Mouse (Mus musculus): ENCODE measurements around the gene A730071L15Rik.

Gene A730071L15Rik

DNA sequence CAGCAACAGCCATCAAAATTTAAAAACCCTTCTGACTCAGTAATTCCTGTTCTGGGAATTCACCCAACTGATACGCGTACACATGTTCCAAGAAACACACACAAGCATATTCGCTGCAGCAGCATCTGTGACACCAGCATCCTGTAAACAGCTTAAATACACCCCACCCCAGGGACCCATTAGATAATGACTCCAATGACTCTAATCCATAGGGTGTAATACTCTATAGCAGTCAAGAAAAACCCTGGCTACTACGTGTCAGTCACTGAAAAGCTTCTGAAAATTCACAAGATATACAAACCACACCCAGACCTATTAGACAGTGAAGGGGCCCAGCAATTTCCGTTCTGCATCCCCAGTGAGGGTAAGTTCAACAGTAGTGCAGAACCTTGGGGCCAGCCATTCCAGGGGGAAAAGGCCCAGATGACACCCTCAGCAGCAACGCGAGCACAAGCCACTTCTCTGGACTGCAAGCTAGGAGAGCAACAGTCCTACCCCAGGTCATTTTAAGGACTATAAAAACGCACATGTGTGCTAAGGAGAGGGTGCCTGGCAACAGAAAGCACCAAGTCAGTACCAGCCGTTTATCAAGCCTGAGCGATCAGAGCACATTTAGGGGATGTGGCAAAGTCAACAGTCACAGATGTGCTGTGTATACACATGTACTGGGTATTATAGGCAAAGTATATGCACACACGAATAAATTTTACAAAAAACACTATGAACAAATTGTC, 15.5 kb upstream of the A730071L15Rik start:
- no peak for DNase-seq

DNA sequence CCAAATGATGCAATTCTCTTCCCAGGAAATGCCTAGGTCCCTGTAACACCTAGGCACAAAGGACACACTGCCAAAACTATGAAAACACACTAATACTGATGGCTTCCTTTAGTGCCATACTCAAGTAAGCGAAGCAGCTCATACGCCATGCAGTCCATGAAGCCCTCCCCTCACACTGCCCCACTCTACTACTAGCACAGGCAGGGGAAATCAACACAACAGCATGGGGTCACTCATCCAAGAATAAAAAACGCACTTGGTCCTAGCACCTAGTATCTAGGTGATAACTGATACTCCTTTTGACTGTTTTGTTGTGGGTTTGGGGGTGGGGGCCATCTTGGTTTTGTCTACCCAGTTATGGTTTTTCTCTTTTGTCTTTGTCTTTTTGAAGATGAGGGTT, 12.4 kb upstream of the A730071L15Rik start:
- no peak for DNase-seq

DNA sequence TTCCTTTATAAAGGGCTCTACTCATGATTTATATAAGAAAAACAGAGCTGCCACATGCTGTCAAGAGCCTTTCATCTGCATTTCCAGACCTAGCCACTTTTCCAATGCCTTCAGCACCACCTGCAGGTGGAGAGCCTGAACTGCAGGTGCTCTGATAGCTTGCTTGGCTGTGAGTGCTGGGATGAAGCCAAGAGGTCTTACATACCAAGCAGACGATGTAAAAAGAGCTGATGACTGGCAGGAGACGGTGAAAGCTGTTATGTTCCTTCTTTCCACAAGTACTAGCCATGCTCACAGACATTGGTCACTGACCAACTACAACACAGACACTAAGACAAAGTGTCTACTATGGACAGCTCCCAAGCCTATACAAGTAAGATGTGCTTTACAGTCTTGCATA, 12.0 kb upstream of the A730071L15Rik start:
- DNase-seq: peak; percentile 98

DNA sequence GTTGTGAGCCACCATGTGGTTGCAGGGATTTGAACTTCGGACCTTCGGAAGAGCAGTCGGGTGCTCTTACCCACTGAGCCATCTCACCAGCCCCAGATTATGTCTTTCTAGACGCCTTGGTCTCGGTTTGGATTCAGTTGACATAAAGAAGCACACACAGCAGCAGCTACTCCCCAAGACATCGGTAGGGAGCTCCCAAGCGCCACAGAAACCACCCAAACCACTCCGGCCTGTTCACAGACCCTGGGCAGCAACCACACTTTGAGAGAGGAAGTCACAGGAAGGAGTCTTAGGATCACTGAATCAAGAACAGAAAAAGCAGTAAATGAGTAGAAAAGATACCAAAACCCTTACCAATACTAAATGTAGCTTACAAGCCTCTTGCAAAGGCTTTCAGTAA, 3.0 kb upstream of the A730071L15Rik start:
- DNase-seq: no peak

DNA sequence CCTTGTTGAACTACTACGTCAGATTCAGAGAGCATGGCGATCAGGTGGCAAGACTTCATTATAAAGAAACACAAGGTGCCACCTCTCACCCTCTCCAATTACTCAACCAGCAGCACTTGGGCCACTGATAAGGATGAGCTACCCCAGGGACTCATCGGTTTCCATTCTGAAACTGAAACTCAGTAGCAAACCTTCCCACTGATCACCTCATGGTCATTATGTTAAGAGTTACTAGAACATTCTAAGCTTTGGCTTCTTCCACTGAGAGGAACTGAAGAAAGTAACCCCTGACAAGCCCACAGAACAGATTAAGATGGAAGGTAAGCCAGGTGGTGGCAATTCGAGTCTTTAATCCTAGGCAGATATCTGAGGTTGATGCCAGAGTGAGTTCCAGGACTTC, 1.4 kb upstream of the A730071L15Rik start:
- DNase-seq: no peak

DNA sequence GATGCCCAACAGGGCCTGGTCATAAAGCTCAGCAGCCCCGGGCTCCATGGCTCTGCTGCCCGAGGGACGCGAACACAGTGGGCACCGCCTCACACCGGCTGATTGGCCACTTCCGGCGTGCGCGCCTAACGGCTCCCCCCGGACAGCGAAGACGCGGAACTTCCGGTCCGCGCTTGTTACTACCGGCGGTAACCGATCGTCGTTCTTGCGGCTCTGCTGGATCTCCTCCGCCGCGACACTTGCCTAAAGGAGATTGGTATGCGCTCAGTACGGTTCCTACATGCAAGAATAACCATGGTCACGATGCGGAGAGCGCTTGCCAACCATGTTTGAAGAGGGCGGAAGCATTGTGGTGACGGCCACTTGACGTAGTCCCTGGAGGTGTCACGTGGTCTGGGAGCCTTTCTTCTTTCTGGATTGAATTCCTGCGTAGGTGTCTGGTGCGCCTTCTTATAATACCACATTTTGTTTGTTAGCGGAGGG, 299 bp downstream of the A730071L15Rik start, which contains the start of gene Nudcd3:
Gene Nudcd3, minus strand, starts transcription at position 329 of the 483 bp plus-strand sequence.
- peak; percentile 99 for DNase-seq

DNA sequence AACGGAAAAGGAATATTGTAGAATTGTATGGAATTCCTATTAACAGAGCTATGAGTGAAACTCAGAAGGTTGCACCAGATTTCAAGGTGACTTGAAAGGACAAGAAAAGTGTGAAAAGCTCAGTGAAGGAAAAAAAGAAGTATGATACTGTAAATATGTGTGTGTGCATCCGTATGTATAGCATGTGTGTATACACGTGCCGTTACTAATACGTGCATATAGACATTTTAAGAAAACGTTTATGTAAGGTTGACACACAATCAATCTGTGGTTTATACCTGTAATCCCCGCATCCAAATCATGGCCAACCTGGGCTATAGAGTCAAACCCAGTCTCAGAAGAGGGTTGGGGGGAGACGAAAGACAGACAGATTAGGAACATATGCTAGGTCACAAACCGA, 741 bp downstream of the A730071L15Rik start:
- no peak for DNase-seq

DNA sequence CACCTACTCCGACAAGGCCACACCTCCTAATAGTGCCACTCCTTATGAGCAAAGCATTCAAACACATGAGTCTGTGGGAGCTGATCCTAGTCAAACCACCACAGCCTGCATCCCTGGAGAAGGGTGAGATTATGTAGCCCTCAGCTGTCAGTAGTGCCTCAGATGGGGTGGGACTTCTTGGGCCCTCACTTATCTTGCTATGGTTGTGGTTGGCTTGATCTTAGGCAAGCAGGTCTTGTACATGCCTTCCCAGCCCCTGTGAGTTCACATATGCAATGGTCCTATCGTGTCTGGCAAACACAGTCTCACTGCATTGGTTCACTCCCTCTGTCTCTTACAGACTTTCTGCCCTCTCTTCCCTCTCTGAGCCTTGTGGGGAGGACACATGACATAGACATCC, 7.3 kb downstream of the A730071L15Rik start:
- DNase-seq: no peak

DNA sequence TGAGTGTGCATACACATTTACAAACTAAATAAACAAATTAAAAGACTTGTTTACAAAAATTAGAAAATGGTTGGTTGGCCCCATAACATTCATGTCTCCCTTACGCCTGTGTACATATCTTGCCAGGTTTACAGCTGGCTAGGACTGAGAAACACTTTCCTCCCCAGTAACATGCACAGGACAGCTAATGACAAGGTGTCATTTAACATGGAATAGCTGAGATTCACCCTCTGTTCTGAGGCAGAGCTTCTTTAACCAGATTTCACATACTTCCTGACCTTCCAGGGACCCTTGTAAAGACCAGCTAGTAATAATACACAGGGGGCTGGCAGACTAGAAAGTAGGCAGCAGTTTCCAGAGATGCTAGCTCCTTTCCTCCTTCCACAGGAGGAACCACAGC, 8.3 kb downstream of the A730071L15Rik start:
- no peak for DNase-seq

DNA sequence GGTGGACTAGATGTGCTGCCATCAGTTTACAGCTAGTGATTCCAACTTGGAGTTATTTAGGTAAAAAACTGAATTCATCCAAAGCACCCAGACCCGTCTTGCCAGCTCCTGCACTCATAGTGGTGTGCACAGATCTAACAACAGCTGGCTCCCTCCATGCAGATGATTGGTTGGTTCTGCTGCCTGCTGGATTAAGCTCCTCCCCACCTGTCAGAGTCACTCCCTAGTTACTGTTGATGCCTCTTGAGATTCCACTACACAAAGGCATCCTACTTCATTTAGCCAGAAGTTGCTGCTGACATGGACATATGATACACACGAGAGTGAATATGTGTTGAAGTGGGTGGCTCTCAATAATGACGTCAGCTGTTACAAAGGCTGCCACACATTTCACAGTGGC, 17.0 kb downstream of the A730071L15Rik start:
- peak; percentile 81 for DNase-seq

DNA sequence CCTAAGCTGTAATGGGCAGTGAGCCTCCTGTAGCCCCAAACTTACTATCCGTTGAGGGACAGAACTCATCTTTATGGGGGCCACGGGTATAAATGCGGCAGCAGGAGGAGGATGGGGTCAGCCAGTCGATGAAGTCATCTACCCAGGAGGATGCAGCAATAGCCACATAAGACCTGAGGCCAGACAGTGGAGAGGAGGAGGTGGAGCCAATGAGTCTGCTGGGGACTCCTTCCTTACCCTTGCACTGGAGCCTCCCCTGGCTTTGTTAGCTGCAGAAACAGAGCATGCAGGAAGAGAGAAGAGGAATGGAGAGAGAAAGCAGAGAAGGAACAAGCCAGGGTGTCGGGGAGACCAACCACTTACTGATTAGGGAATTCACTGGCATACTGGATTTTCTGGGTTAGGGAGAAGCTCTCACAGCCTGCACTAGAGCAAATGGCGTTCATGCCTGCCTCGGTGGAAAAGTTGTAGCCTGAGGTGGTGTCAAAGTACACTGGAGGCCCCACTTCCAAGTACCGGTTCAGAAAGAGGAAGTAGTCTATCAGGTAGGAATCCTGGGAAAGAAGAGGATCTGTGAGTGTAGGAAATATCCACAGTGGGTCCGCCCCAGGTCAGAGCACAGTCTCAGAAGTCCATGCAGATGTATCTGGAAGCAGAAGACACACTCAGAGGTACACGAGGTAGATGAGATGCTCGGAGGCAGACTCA, 18.5 kb downstream of the A730071L15Rik start:
- DNase-seq: no peak

DNA sequence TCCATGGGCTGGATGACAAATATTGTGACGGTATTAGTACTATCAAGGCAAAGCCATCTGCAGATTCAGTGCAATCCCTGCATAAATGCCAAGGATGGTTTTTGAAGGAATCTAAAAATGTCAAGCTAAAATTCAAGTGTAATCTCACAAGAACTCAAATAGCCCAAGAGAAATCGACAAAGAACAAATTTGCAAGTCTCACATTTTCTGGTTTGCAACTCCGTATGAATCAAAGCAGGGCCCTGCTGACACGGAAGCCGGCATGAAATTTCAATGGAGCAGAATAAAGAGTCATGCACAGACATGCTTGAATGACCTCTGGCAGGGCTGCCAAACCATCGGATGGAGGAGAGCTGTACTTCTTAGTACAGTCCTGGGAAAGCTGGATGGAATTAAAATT, 20.1 kb downstream of the A730071L15Rik start:
- no peak for DNase-seq

DNA sequence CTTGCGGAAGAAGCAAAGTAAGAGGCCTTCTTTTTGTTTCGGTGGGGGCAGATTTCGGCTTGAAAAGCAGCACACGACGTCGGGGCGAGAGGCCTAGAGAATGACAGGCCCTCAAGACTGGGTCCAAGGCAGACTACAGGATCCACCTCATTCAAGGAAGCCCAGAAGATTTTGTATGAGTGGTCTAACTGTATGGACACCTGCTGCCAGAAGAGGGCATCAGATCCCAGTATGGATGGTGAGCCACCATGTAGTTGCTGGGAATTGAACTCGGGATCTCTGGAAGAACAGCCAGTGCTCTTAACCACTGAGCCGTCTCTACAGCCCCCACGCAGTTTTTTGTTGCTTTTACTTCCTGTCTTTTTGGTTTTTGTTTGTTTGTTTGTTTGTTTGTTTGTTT, 22.4 kb downstream of the A730071L15Rik start:
- no peak for DNase-seq

DNA sequence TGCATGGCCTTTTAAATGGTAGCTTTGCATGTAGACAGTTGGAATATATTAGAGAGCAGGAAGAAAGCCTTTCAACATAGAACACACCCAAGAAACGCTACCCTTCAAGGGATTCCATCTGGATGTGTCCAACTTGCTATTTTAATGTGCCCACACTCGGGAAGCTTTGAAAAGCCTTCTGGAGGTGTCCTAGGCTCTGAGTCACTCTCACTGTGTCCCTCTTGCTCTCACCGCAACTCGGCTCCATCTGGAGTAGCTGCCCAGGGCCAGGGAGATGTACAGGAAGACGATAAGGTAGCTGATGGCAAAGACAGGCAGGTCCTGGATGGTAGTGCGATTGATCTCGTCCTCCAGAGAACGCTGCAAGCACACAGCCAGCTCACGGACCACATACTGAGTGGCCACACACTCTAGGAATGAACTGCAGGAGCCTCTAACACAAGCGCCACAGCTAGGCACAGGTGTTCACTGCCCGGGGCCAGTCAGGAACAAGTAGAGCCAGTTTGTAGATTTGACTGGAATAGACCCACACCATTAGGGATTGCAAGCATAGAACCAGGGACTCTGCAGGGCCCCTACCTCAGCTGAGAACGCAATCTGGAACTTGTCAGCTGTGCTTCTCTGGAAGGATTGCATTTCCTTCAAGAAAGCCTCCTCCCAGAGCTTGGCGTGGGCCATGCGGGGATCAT, 24.9 kb downstream of the A730071L15Rik start:
- no peak for DNase-seq

DNA sequence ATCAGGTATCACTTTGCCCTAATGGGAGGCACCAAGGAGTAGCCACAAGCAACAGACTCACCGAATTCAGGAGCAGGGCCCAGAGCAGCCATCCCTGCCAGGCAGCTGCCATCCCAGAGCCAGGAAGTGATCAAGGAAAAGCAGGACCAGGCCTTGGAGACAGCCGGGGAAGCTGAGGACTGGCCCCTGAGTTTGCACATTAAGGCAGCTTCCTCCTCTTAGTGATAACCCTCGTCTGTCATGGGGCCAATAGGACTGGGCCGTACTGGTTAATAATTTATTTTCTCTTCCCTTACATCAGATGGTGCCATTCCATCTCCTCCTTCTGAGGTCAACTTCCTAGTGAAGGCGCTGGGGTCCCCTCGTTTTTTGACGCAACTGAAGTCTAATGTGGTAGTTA, 30.2 kb downstream of the A730071L15Rik start, which contains the start of gene Npc1l1:
Gene Npc1l1, minus strand, starts transcription at position 132 of the 400 bp plus-strand sequence.
- DNase-seq: no peak

DNA sequence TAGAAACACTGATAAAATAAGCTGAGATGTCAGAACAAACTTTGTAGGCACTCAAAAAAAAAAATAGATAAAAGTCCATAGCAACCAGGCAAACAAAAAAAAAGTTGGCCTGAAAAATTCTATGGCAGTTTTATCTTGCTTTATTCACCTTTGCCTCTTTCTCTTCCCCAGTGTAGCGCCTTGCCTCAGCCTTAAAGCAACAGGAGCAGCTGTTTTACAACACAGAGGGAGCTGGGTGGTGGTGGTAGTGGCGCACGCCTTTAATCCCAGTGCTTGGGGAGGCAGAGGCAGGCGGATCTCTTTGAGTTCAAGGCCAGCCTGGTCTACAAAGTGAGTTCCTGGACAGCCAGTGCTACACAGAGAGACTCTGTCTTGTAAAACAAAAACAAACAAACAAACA, 33.2 kb downstream of the A730071L15Rik start:
- no peak for DNase-seq

DNA sequence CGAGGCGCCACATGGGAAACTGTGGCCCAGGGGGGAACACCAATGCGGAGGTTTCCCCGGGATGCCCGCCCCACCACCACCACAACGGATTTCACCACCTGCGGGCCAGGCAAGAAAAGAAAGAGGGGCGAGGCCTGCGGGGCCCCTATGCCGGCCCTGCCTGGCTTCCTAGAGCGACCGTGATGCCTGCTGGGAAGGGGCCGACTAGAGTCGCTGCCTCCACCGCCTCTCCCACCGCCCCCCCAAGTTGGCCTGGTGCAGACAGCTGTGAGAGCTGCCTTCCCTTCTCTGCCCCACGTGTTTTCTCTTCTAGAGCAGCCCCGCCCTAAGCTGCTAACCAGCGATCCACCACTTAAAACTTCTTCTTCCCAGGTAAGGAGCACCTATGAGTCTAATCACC, 44.9 kb downstream of the A730071L15Rik start:
- DNase-seq: no peak

Measured in heart, adult 11 months (tissue).